Mouse (Mus musculus) midbrain, embryonic 12.5 days (tissue): Measurements from ENCODE around the gene Cstb. TPM values are rescaled to one million over a fixed set of nuclear protein-coding genes. Genes with fewer than 3 reads are reported as not detected.

Experiments
- ATAC-seq: fragments of 200-750 bp; cut with Nextera tagmentation; 2 replicates; pipeline ENCODE4 v1.8.0; 2017; ENCODE audit warnings: low read depth, moderate TSS enrichment, moderate library complexity; ENCODE audit not compliant: low FRiP score
- H3K27ac ChIP-seq: fragments of 300-500 bp; sonication (generic); replicated peaks from 2 replicates; pipeline ENCODE4 v1.5.1; 2016; ENCODE audit warnings: mild to moderate bottlenecking
- H3K27me3 ChIP-seq: fragments of 300-500 bp; sonication (generic); 2 replicates; pipeline ENCODE4 v1.6.1; 2016; ENCODE audit warnings: mild to moderate bottlenecking
- H3K36me3 ChIP-seq: fragments of 300-500 bp; sonication (generic); 2 replicates; pipeline ENCODE4 v1.6.1; 2016
- H3K4me1 ChIP-seq: fragments of 300-500 bp; sonication (generic); 2 replicates; pipeline ENCODE4 v1.6.1; 2016
- H3K4me2 ChIP-seq: fragments of 300-500 bp; sonication (generic); replicated peaks from 2 replicates; pipeline ENCODE4 v1.6.1; 2016; ENCODE audit warnings: mild to moderate bottlenecking, moderate library complexity
- H3K4me3 ChIP-seq: fragments of 300-500 bp; sonication (generic); 2 replicates; pipeline ENCODE4 v1.5.1; 2016; ENCODE audit warnings: mild to moderate bottlenecking
- H3K9ac ChIP-seq: fragments of 300-500 bp; sonication (generic); replicated peaks from 2 replicates; pipeline ENCODE4 v1.6.1; 2016; ENCODE audit warnings: mild to moderate bottlenecking, moderate library complexity
- H3K9me3 ChIP-seq: fragments of 300-500 bp; sonication (generic); 2 replicates; pipeline ENCODE4 v1.6.1; 2016; ENCODE audit warnings: mild to moderate bottlenecking
- WGBS: fragments of 180-500 bp; shearing (Covaris S2); methylation state at CpG from one replicate; pipeline ENCODE4 v1.1.7; 2016; 5-methylcytosine and 5-hydroxymethylcytosine counted together
- polyA plus RNA-seq: library from polyadenylated mRNA; unstranded; fragments of >200 nt; fragmentation: Nextera tagmentation; extraction: Ambion mirVana; gene quantifications from 2 replicates; pipeline ENCODE4 v1.2.1, GENCODE M21; 2016

The Cstb gene
- polyA plus RNA-seq, 1 experiment from 2014 or later: 112 TPM

GRCm38 (mm10) chr10:78447396-78447795, 21.9 kb downstream of the Cstb start:
- H3K27me3 ChIP-seq: no peaks in the 10 kb centered on the region
- WGBS: 76% methylated on average over 3 of the region's 3 CpGs
- no peak for ATAC-seq
- H3K9me3 ChIP-seq: no peaks in the 10 kb centered on the region
- H3K27ac ChIP-seq: no peak overlapping the region
- H3K36me3 ChIP-seq: peaks cover 6% of the 10 kb centered on the region; the same call in 1 of the 2 replicates
- no peak overlapping the region for H3K4me2 ChIP-seq
- no peak overlapping the region for H3K4me3 ChIP-seq
- no peak overlapping the region for H3K9ac ChIP-seq
- peaks cover 3% of the 10 kb centered on the region; the same call in 1 of the 2 replicates for H3K4me1 ChIP-seq

GRCm38 (mm10) chr10:78450761-78451160, 25.3 kb downstream of the Cstb start:
- Histone ChIP-seq H3K9me3 (no peaks in the 10 kb centered on the region), H3K4me1 (peaks cover 7% of the 10 kb centered on the region; the same call in 1 of the 2 replicates), H3K36me3 (peaks cover 6% of the 10 kb centered on the region; the same call in 1 of the 2 replicates), H3K4me3 (no peak overlapping the region), H3K9ac (no peak overlapping the region), H3K27me3 (no peaks in the 10 kb centered on the region), H3K27ac (no peak overlapping the region), H3K4me2 (no peak overlapping the region)
- WGBS: 88% methylated on average over 5 of the region's 5 CpGs
- ATAC-seq: no peak

GRCm38 (mm10) chr10:78452641-78453040, 27.2 kb downstream of the Cstb start:
- peak; percentile 61 for ATAC-seq
- Histone ChIP-seq H3K9me3 (no peaks in the 10 kb centered on the region), H3K27ac (0 out of 2 replicates have a peak overlapping the region, but pooled peaks have one; percentile 21), H3K36me3 (no peaks in the 10 kb centered on the region; the same call in 1 of the 2 replicates), H3K9ac (no peak overlapping the region), H3K4me1 (peaks cover 9% of the 10 kb centered on the region; the same call in 1 of the 2 replicates), H3K27me3 (no peaks in the 10 kb centered on the region), H3K4me3 (no peak overlapping the region), H3K4me2 (no peak overlapping the region)
- 12% methylated on average over 4 of the region's 4 CpGs for WGBS

- H3K9ac ChIP-seq: no peak overlapping the region
- 91% methylated on average over 13 of the region's 13 CpGs for WGBS
- no peak for ATAC-seq
- H3K4me3 ChIP-seq: no peak overlapping the region
- 0 out of 2 replicates have a peak, but pooled peaks cover 4% of the 10 kb centered on the region for H3K27me3 ChIP-seq
- no peaks in the 10 kb centered on the region for H3K9me3 ChIP-seq
- no peak overlapping the region for H3K27ac ChIP-seq
- no peak overlapping the region for H3K4me2 ChIP-seq
- H3K36me3 ChIP-seq: no peaks in the 10 kb centered on the region
- H3K4me1 ChIP-seq: peaks cover 21% of the 10 kb centered on the region
Measured at GRCm38 (mm10) chr10:78456696-78457095, 31.2 kb downstream of the Cstb start.

GRCm38 (mm10) chr10:78457495-78458347, 32.3 kb downstream of the Cstb start:
- Histone ChIP-seq H3K9me3 (no peaks in the 10 kb centered on the region), H3K9ac (no peak overlapping the region), H3K4me2 (no peak overlapping the region), H3K36me3 (no peaks in the 10 kb centered on the region), H3K27ac (no peak overlapping the region), H3K4me3 (no peak overlapping the region), H3K4me1 (peaks cover 15% of the 10 kb centered on the region), H3K27me3 (0 out of 2 replicates have a peak, but pooled peaks cover 4% of the 10 kb centered on the region)
- peak; percentile 35; the same call in 1 of the 2 replicates for ATAC-seq
- WGBS: 26% methylated on average over 8 of the region's 10 CpGs

GRCm38 (mm10) chr10:78458348-78459111, 33.1 kb downstream of the Cstb start:
- WGBS: 68% methylated on average over 5 of the region's 5 CpGs

GRCm38 (mm10) chr10:78460463-78460862, 35.0 kb downstream of the Cstb start:
- no peak overlapping the region for H3K27ac ChIP-seq
- WGBS: 43% methylated on average over 5 of the region's 5 CpGs
- peaks cover 23% of the 10 kb centered on the region for H3K4me1 ChIP-seq
- no peak overlapping the region for H3K4me3 ChIP-seq
- H3K9ac ChIP-seq: no peak overlapping the region
- H3K4me2 ChIP-seq: no peak overlapping the region
- no peak for ATAC-seq
- H3K9me3 ChIP-seq: no peaks in the 10 kb centered on the region
- no peaks in the 10 kb centered on the region for H3K36me3 ChIP-seq
- peaks cover 18% of the 10 kb centered on the region; the same call in 1 of the 2 replicates for H3K27me3 ChIP-seq

More at GRCm38 (mm10) chr10:78458348-78459111, 33.1 kb downstream of the Cstb start:
- H3K4me3 ChIP-seq: no peak overlapping the region
- peaks cover 14% of the 10 kb centered on the region for H3K4me1 ChIP-seq
- no peaks in the 10 kb centered on the region for H3K9me3 ChIP-seq
- peaks cover 11% of the 10 kb centered on the region; the same call in 1 of the 2 replicates for H3K27me3 ChIP-seq
- H3K36me3 ChIP-seq: no peaks in the 10 kb centered on the region
- no peak overlapping the region for H3K27ac ChIP-seq
- ATAC-seq: no peak
- no peak overlapping the region for H3K4me2 ChIP-seq
- H3K9ac ChIP-seq: no peak overlapping the region

- H3K4me2 ChIP-seq: no peak overlapping the region
- WGBS: 73% methylated on average over 4 of the region's 4 CpGs
- H3K4me1 ChIP-seq: peaks cover 23% of the 10 kb centered on the region
- no peak overlapping the region for H3K27ac ChIP-seq
- peaks cover 18% of the 10 kb centered on the region; the same call in 1 of the 2 replicates for H3K27me3 ChIP-seq
- no peak for ATAC-seq
- H3K9me3 ChIP-seq: no peaks in the 10 kb centered on the region
- H3K9ac ChIP-seq: no peak overlapping the region
- H3K4me3 ChIP-seq: no peak overlapping the region
- H3K36me3 ChIP-seq: no peaks in the 10 kb centered on the region
Measured at GRCm38 (mm10) chr10:78461767-78462166, 36.3 kb downstream of the Cstb start.

GRCm38 (mm10) chr10:78462945-78463768, 37.7 kb downstream of the Cstb start:
- no peaks in the 10 kb centered on the region for H3K9me3 ChIP-seq
- H3K27me3 ChIP-seq: peaks cover 23% of the 10 kb centered on the region
- ATAC-seq: no peak
- 89% methylated on average over 8 of the region's 8 CpGs for WGBS
- no peaks in the 10 kb centered on the region for H3K36me3 ChIP-seq
- no peak overlapping the region for H3K4me3 ChIP-seq
- no peak overlapping the region for H3K9ac ChIP-seq
- no peak overlapping the region for H3K27ac ChIP-seq
- H3K4me1 ChIP-seq: peaks cover 17% of the 10 kb centered on the region
- H3K4me2 ChIP-seq: peak overlapping the region; percentile 99

GRCm38 (mm10) chr10:78463769-78464167, 38.3 kb downstream of the Cstb start:
- H3K4me2 ChIP-seq: peak overlapping the region; percentile 99
- peaks cover 28% of the 10 kb centered on the region for H3K27me3 ChIP-seq
- no peaks in the 10 kb centered on the region for H3K36me3 ChIP-seq
- H3K9me3 ChIP-seq: no peaks in the 10 kb centered on the region
- peak overlapping the region; percentile 68 for H3K4me3 ChIP-seq
- no peak for ATAC-seq
- WGBS: 85% methylated on average over 3 of the region's 3 CpGs
- peaks cover 11% of the 10 kb centered on the region for H3K4me1 ChIP-seq
- H3K27ac ChIP-seq: no peak overlapping the region
- peak overlapping the region; percentile 68 for H3K9ac ChIP-seq

- Histone ChIP-seq H3K27ac (no peak overlapping the region), H3K27me3 (peaks cover 28% of the 10 kb centered on the region), H3K4me3 (peak overlapping the region; percentile 68), H3K36me3 (no peaks in the 10 kb centered on the region), H3K4me2 (peak overlapping the region; percentile 99), H3K9me3 (no peaks in the 10 kb centered on the region), H3K9ac (peak overlapping the region; percentile 68), H3K4me1 (peaks cover 10% of the 10 kb centered on the region)
- peak; percentile 48; the same call in 1 of the 2 replicates for ATAC-seq
- 3% methylated on average over 32 of the region's 32 CpGs for WGBS
Measured at GRCm38 (mm10) chr10:78464201-78464791, 38.8 kb downstream of the Cstb start.
